Mouse (Mus musculus) frontal cortex, postnatal 36 days (tissue): ENCODE data around the gene Tor1a.
A peak's percentile ranks its signal among the peaks of the same experiment; 100 is the strongest.
"Not testable (repeated sequence)": the region's sequence is repeated elsewhere in the genome, so short reads cannot be mapped to it uniquely, and the experiment has no call there.

Experiments
- DNase-seq, 2 experiments: peaks; one replicate each; pipeline ENCODE4 v3.0.0; 2022; ENCODE audit warnings: low spot score in 2 of 2

Tor1a gene

GRCm38 (mm10) chr2:30954797-30955196, 12.9 kb downstream of the Tor1a start:
- no peak for DNase-seq

GRCm38 (mm10) chr2:30952824-30953490, 14.8 kb downstream of the Tor1a start, which contains the start of gene Tor1b:
Gene Tor1b, plus strand, starts transcription at chr2:30952959.
- peak; percentile 82 to 91 for DNase-seq

- DNase-seq = no peak
These were observed 15.3 kb downstream of the Tor1a start for GRCm38 (mm10) chr2:30952457-30952823.

- DNase-seq = peak; percentile 38 to 58
These were observed 25.1 kb downstream of the Tor1a start for GRCm38 (mm10) chr2:30942603-30943011.

- not testable (repeated sequence) for DNase-seq
These were observed 25.6 kb downstream of the Tor1a start for GRCm38 (mm10) chr2:30942116-30942515.

GRCm38 (mm10) chr2:30941586-30941985, 26.1 kb downstream of the Tor1a start:
- no peak for DNase-seq

- DNase-seq = no peak
These were observed 29.1 kb downstream of the Tor1a start for GRCm38 (mm10) chr2:30938574-30938991.

GRCm38 (mm10) chr2:30937731-30938130, 30.0 kb downstream of the Tor1a start:
- no peak for DNase-seq

- DNase-seq = no peak
These were observed 30.9 kb downstream of the Tor1a start for GRCm38 (mm10) chr2:30936808-30937207.

GRCm38 (mm10) chr2:30933917-30934450, 33.7 kb downstream of the Tor1a start:
- peak; percentile 77 to 83 for DNase-seq

- DNase-seq = no peak
These were observed 34.7 kb downstream of the Tor1a start for GRCm38 (mm10) chr2:30933032-30933431.

- no peak for DNase-seq
These were observed 35.8 kb downstream of the Tor1a start for GRCm38 (mm10) chr2:30931922-30932321.

- DNase-seq = not testable (repeated sequence)
These were observed 36.9 kb downstream of the Tor1a start for GRCm38 (mm10) chr2:30930846-30931245.

GRCm38 (mm10) chr2:30929483-30930045, 38.2 kb downstream of the Tor1a start, which contains the start of gene Ptges:
Gene Ptges, minus strand, starts transcription at chr2:30929863.
- peak; percentile 73 to 78 for DNase-seq

GRCm38 (mm10) chr2:30928893-30929482, 38.7 kb downstream of the Tor1a start:
- DNase-seq = no peak

GRCm38 (mm10) chr2:30927844-30928628, 39.7 kb downstream of the Tor1a start:
- DNase-seq = peak; percentile 71 to 79

- DNase-seq = no peak
These were observed 40.5 kb downstream of the Tor1a start for GRCm38 (mm10) chr2:30927151-30927781.

- no peak for DNase-seq
These were observed 41.4 kb downstream of the Tor1a start for GRCm38 (mm10) chr2:30926381-30926780.

GRCm38 (mm10) chr2:30925181-30925580, 42.6 kb downstream of the Tor1a start:
- DNase-seq = no peak

GRCm38 (mm10) chr2:30923099-30923498, 44.6 kb downstream of the Tor1a start:
- DNase-seq = no peak

- DNase-seq = peak in 1 of 2 experiments; percentile 34
These were observed 47.5 kb downstream of the Tor1a start for GRCm38 (mm10) chr2:30920216-30920615.
